Mouse (Mus musculus): ENCODE data around the gene Mapkap1. TPM values are rescaled to one million over a fixed set of nuclear protein-coding genes. Genes with fewer than 3 reads are reported as not detected.

The Mapkap1 gene
- polyA plus RNA-seq, 1 experiment from 2014 or later = 60.7 TPM

DNA sequence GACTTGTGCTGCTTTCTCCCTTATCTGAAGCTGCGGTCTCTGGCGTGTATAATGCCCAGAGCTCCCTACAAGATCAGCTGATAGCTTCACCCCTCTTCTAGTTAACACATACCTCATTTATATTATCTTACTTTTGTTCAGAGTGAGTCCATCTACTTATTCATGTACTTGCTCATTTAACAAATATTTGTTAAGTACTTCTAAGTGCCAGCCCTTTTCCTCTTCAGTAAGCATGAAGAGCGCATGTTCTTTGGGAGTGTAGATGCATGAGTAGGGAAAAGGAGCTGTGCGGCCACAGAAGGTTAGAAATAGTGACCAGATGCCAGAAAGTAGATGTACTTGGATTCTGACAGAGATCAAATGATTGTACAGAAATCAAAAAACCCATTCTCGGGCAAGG lies 108.7 kb downstream of the Mapkap1 start:
- WGBS = 81% methylated on average over 5 of the region's 5 CpGs
- no peak overlapping the region for H3K27ac ChIP-seq (ENCODE audit: low read length)
- no peaks in the 10 kb centered on the region for H3K36me3 ChIP-seq (ENCODE audit: control insufficient read depth, insufficient read depth)
- ATAC-seq (replicated peaks; ENCODE audit: extremely low read depth, insufficient read depth, low FRiP score) = no peak
- H3K4me2 ChIP-seq (ENCODE audit: low read depth, low read length) = no peak overlapping the region
- no peaks in the 10 kb centered on the region for H3K4me1 ChIP-seq (ENCODE audit: control insufficient read depth, insufficient read depth, low read length)
- H3K4me3 ChIP-seq (ENCODE audit: low read length) = no peak overlapping the region
- no peaks in the 10 kb centered on the region for H3K9me3 ChIP-seq (replicated peaks; ENCODE audit: control insufficient read depth, low read length)
- no peak overlapping the region for H3K9ac ChIP-seq (ENCODE audit: low read length)
- H3K27me3 ChIP-seq (ENCODE audit: control insufficient read depth, insufficient read depth, low read length) = no peaks in the 10 kb centered on the region

DNA sequence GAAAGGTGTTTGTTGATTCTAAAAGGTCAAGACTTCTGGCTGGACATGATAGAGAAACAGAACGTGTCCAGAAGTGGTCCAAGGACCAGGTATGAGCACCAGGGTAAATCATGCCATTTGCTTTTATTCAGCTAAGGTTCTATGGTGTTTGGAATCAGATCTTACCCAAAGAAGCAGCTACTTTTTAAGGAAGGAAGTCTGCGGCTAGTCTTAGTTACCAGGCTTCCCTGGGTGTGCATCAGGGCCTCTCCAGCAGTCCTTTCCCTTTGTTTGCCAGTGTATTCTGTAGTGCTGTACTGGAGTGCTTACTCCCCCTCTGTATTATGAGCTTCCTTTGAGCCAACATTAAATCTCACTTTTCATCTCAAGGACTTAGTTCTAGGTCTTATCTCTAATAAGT lies 111.5 kb downstream of the Mapkap1 start:
- Histone ChIP-seq H3K9me3 (replicated peaks; ENCODE audit: control insufficient read depth, low read length) (no peaks in the 10 kb centered on the region), H3K9ac (ENCODE audit: low read length) (no peak overlapping the region), H3K4me2 (ENCODE audit: low read depth, low read length) (no peak overlapping the region), H3K36me3 (ENCODE audit: control insufficient read depth, insufficient read depth) (no peaks in the 10 kb centered on the region), H3K4me3 (ENCODE audit: low read length) (no peak overlapping the region), H3K27me3 (ENCODE audit: control insufficient read depth, insufficient read depth, low read length) (no peaks in the 10 kb centered on the region), H3K27ac (ENCODE audit: low read length) (no peak overlapping the region), H3K4me1 (ENCODE audit: control insufficient read depth, insufficient read depth, low read length) (no peaks in the 10 kb centered on the region)
- WGBS = 74% methylated on average over 2 of the region's 2 CpGs
- ATAC-seq (replicated peaks; ENCODE audit: extremely low read depth, insufficient read depth, low FRiP score) = no peak

DNA sequence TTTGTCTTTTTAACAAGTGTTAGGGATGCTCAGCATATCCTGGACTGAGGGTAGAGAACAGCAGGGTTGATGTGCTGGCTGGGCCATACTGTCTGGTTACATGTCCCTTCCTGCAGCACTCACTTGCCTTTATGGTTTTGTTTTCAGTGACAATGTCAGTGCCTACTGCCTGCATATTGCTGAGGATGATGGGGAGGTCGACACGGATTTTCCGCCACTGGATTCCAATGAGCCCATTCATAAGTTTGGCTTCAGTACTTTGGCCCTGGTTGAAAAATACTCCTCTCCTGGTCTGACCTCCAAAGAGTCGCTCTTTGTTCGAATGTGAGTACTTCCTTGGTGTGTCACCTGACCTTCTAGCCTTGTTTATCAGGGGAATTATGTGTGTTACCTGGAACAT lies 112.0 kb downstream of the Mapkap1 start:
- Histone ChIP-seq H3K27ac (ENCODE audit: low read length) (no peak overlapping the region), H3K36me3 (ENCODE audit: control insufficient read depth, insufficient read depth) (no peaks in the 10 kb centered on the region), H3K4me2 (ENCODE audit: low read depth, low read length) (no peak overlapping the region), H3K27me3 (ENCODE audit: control insufficient read depth, insufficient read depth, low read length) (no peaks in the 10 kb centered on the region), H3K4me1 (ENCODE audit: control insufficient read depth, insufficient read depth, low read length) (no peaks in the 10 kb centered on the region), H3K9me3 (replicated peaks; ENCODE audit: control insufficient read depth, low read length) (no peaks in the 10 kb centered on the region), H3K9ac (ENCODE audit: low read length) (no peak overlapping the region), H3K4me3 (ENCODE audit: low read length) (no peak overlapping the region)
- no peak for ATAC-seq (replicated peaks; ENCODE audit: extremely low read depth, insufficient read depth, low FRiP score)
- 88% methylated on average over 5 of the region's 5 CpGs for WGBS

DNA sequence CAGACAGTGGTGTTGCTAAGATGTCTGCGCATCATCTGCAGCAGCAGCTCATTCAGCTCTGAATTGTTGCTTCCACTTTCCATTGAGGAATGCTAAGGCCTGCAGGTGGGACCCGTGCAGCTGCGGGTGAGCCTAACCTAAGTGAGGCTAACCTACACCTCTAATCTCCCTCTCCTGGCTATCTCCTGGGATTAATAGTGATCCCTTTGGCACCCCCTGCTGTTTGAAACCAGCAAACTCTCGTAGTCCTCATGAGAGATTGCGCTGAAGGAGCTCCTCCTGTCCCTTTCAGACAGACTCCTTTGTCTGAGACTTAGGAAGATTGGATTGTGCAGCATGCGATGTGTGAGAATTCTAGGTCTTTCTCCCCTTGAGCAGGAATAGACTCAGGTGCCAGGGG lies 113.0 kb downstream of the Mapkap1 start:
- Histone ChIP-seq H3K27me3 (ENCODE audit: control insufficient read depth, insufficient read depth, low read length) (no peaks in the 10 kb centered on the region), H3K27ac (ENCODE audit: low read length) (no peak overlapping the region), H3K4me3 (ENCODE audit: low read length) (no peak overlapping the region), H3K9ac (ENCODE audit: low read length) (no peak overlapping the region), H3K4me1 (ENCODE audit: control insufficient read depth, insufficient read depth, low read length) (no peaks in the 10 kb centered on the region), H3K9me3 (replicated peaks; ENCODE audit: control insufficient read depth, low read length) (no peaks in the 10 kb centered on the region), H3K36me3 (ENCODE audit: control insufficient read depth, insufficient read depth) (no peaks in the 10 kb centered on the region), H3K4me2 (ENCODE audit: low read depth, low read length) (no peak overlapping the region)
- ATAC-seq (replicated peaks; ENCODE audit: extremely low read depth, insufficient read depth, low FRiP score) = no peak
- WGBS = 39% methylated on average over 6 of the region's 6 CpGs

DNA sequence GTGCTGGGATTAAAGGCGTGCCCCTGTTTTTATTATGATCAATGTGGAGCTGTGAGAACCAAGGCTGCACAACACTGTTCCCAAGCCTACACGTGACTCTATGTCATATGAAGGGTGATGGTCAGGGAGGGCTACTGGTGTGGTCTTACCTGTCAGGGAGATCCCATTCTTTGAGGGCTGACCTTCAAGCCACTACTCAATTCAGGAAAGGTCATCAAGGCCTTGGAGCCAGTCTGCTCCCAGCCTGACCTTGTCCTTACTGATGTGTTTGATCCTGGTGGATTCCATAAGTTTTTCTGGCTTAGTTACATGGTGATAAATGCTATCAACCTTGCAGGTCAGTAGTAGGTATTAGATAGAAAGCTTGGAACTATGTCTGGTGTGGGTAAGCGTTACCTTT lies 114.8 kb downstream of the Mapkap1 start:
- Histone ChIP-seq H3K4me1 (ENCODE audit: control insufficient read depth, insufficient read depth, low read length) (peaks cover 2% of the 10 kb centered on the region; the same call in 1 of the 2 replicates), H3K27ac (ENCODE audit: low read length) (no peak overlapping the region), H3K9ac (ENCODE audit: low read length) (no peak overlapping the region), H3K4me3 (ENCODE audit: low read length) (no peak overlapping the region), H3K36me3 (ENCODE audit: control insufficient read depth, insufficient read depth) (no peaks in the 10 kb centered on the region), H3K9me3 (replicated peaks; ENCODE audit: control insufficient read depth, low read length) (no peaks in the 10 kb centered on the region), H3K27me3 (ENCODE audit: control insufficient read depth, insufficient read depth, low read length) (no peaks in the 10 kb centered on the region), H3K4me2 (ENCODE audit: low read depth, low read length) (no peak overlapping the region)
- WGBS = 87% methylated on average over 3 of the region's 3 CpGs
- ATAC-seq (replicated peaks; ENCODE audit: extremely low read depth, insufficient read depth, low FRiP score) = no peak

DNA sequence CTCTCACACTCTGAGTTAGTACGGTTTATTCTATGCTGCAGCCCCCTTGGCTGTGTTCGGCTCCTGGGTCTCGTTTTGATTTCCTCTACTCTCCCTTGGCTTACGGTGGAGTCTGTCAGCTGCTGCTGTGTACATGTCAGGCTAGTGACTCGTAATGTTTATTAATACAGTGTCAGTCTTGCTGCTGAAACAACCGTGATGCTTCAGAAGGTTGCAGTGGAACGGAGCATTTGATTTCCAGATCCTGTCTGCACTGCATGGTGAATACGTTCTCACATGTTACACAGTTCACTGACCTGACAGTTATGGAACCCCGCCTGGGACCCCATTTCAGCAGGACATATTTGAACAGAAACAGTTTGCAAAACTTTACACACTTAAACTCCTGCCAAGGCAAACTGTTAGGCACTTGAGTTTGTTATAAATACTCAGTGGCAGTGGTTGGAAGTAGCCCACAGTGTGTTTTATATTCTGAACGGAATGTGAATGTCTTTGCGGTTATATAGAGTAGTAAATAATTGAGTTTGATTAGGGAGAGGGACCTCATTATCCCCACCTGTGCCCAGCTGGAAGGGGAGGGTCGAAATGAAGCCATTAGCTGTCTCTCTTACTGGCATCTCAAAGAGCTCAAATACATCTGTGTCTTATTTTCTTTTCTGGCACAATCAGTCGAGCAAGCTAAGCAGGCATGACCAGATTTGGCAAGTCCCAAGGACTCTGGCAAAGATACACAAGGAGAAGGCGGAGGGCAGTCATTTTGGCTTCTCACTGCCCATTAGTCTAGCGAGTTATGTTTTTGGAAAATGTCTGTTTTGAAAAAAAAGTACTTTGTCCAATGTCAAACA lies 120.2 kb downstream of the Mapkap1 start:
- peaks cover 4% of the 10 kb centered on the region; the same call in 1 of the 2 replicates for H3K36me3 ChIP-seq (ENCODE audit: control insufficient read depth, insufficient read depth)
- no peaks in the 10 kb centered on the region for H3K27me3 ChIP-seq (ENCODE audit: control insufficient read depth, insufficient read depth, low read length)
- H3K9me3 ChIP-seq (replicated peaks; ENCODE audit: control insufficient read depth, low read length) = no peaks in the 10 kb centered on the region
- WGBS = 50% methylated on average over 15 of the region's 15 CpGs
- peaks cover 19% of the 10 kb centered on the region; the same call in 1 of the 2 replicates for H3K4me1 ChIP-seq (ENCODE audit: control insufficient read depth, insufficient read depth, low read length)
- H3K4me3 ChIP-seq (ENCODE audit: low read length) = no peak overlapping the region
- peak overlapping the region; percentile 53 for H3K27ac ChIP-seq (ENCODE audit: low read length)
- peak; percentile 49 for ATAC-seq (replicated peaks; ENCODE audit: extremely low read depth, insufficient read depth, low FRiP score)
- H3K4me2 ChIP-seq (ENCODE audit: low read depth, low read length) = peak overlapping the region; percentile 0
- no peak overlapping the region for H3K9ac ChIP-seq (ENCODE audit: low read length)

DNA sequence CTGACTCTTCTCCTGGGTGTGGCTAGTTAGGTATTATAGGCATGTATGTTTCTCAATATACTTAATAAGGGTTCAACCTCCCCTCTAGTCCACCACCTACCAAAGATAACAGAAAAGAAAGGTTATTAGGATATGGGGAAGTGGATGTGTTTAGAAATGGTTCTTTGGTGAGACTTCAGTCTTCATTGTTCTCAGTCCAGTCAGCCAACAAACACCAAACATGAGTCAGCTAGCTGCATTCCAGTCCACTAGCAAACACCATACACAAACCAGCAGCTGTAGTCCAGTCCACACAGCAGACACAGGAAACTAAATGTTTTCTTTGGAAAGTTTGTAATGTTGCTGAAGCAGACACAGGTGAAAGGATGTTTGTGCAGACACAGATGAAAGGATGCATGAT lies 121.9 kb downstream of the Mapkap1 start:
- peaks cover 4% of the 10 kb centered on the region; the same call in 1 of the 2 replicates for H3K36me3 ChIP-seq (ENCODE audit: control insufficient read depth, insufficient read depth)
- no peak overlapping the region for H3K27ac ChIP-seq (ENCODE audit: low read length)
- peaks cover 22% of the 10 kb centered on the region; the same call in 1 of the 2 replicates for H3K4me1 ChIP-seq (ENCODE audit: control insufficient read depth, insufficient read depth, low read length)
- H3K27me3 ChIP-seq (ENCODE audit: control insufficient read depth, insufficient read depth, low read length) = no peaks in the 10 kb centered on the region
- H3K4me2 ChIP-seq (ENCODE audit: low read depth, low read length) = no peak overlapping the region
- H3K4me3 ChIP-seq (ENCODE audit: low read length) = no peak overlapping the region
- H3K9me3 ChIP-seq (replicated peaks; ENCODE audit: control insufficient read depth, low read length) = no peaks in the 10 kb centered on the region
- no peak for ATAC-seq (replicated peaks; ENCODE audit: extremely low read depth, insufficient read depth, low FRiP score)
- H3K9ac ChIP-seq (ENCODE audit: low read length) = no peak overlapping the region

DNA sequence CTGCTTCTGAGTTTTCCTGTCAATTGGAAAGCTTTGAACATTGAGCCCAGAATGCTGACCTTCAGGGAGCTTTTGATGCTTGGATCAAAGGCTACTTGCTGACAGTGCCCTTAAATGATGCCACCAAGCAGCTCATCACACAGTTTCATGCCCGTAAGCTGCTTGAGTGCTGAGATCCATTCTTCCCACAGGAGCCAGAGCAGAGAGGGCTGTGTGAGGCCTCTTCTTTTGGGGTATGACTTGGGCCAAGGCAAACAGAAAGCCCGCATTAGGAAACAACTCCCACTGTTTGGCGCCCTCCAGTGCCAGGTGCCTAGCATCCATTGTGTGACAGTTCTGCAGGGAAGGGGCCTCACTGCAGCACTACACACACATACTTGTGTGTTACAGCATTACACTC lies 123.5 kb downstream of the Mapkap1 start:
- Histone ChIP-seq H3K27ac (ENCODE audit: low read length) (no peak overlapping the region), H3K9ac (ENCODE audit: low read length) (no peak overlapping the region), H3K36me3 (ENCODE audit: control insufficient read depth, insufficient read depth) (peaks cover 4% of the 10 kb centered on the region; the same call in 1 of the 2 replicates), H3K4me3 (ENCODE audit: low read length) (no peak overlapping the region), H3K9me3 (replicated peaks; ENCODE audit: control insufficient read depth, low read length) (no peaks in the 10 kb centered on the region), H3K4me2 (ENCODE audit: low read depth, low read length) (no peak overlapping the region), H3K27me3 (ENCODE audit: control insufficient read depth, insufficient read depth, low read length) (no peaks in the 10 kb centered on the region), H3K4me1 (ENCODE audit: control insufficient read depth, insufficient read depth, low read length) (peaks cover 26% of the 10 kb centered on the region)
- no peak for ATAC-seq (replicated peaks; ENCODE audit: extremely low read depth, insufficient read depth, low FRiP score)
- WGBS = 70% methylated on average over 3 of the region's 3 CpGs

DNA sequence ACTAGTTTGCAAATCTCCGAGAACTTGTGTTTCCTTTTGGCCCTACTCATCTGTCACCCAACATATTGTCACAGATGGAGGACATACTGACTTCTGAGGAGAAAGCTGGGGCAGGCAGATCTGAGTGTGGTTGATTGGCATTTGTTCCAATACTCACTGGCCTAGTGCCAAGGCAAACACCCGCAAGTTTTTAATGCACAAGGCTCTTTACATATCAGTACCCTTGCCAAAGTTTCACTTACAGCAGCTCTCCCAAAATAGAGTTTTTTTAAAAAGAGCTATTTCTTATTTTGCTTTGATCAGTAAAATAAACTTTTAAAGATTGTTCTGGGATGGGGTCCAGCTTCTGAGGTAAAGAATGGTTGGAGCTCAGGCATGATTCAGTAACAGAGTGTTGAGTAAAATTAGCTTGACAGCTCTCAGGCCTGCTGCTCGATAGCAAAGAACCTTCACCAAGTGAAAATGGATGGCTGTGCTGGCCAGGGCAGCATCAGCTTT lies 125.3 kb downstream of the Mapkap1 start:
- H3K4me2 ChIP-seq (ENCODE audit: low read depth, low read length) = no peak overlapping the region
- H3K9ac ChIP-seq (ENCODE audit: low read length) = no peak overlapping the region
- H3K9me3 ChIP-seq (replicated peaks; ENCODE audit: control insufficient read depth, low read length) = no peaks in the 10 kb centered on the region
- no peak overlapping the region for H3K4me3 ChIP-seq (ENCODE audit: low read length)
- peaks cover 4% of the 10 kb centered on the region; the same call in 1 of the 2 replicates for H3K36me3 ChIP-seq (ENCODE audit: control insufficient read depth, insufficient read depth)
- ATAC-seq (replicated peaks; ENCODE audit: extremely low read depth, insufficient read depth, low FRiP score) = peak; percentile 77
- WGBS = 17% methylated on average over 3 of the region's 3 CpGs
- peak overlapping the region; percentile 63 for H3K27ac ChIP-seq (ENCODE audit: low read length)
- peaks cover 23% of the 10 kb centered on the region for H3K4me1 ChIP-seq (ENCODE audit: control insufficient read depth, insufficient read depth, low read length)
- H3K27me3 ChIP-seq (ENCODE audit: control insufficient read depth, insufficient read depth, low read length) = no peaks in the 10 kb centered on the region
